Mouse (Mus musculus) forebrain, embryonic 12.5 days (tissue): Measurements from ENCODE around the gene Nup62. TPM values are rescaled to one million over a fixed set of nuclear protein-coding genes. Genes with fewer than 3 reads are reported as not detected.
A peak's percentile ranks its signal among the peaks of the same experiment; 100 is the strongest.

ENCODE experiments used
- ATAC-seq: fragments of 200-750 bp; cut with Nextera tagmentation; 2 replicates; pipeline ENCODE4 v1.8.0; 2017; ENCODE audit warnings: moderate TSS enrichment; ENCODE audit not compliant: low FRiP score
- H3K27ac ChIP-seq: fragments of 300-500 bp; sonication (generic); 2 replicates; pipeline ENCODE4 v1.5.1; 2016; ENCODE audit warnings: mild to moderate bottlenecking
- H3K27me3 ChIP-seq: fragments of 300-500 bp; sonication (generic); 2 replicates; pipeline ENCODE4 v1.6.1; 2016; ENCODE audit warnings: mild to moderate bottlenecking
- H3K36me3 ChIP-seq: fragments of 300-500 bp; sonication (generic); replicated peaks from 2 replicates; pipeline ENCODE4 v1.6.1; 2016; ENCODE audit warnings: mild to moderate bottlenecking
- H3K4me1 ChIP-seq: fragments of 300-500 bp; sonication (generic); 2 replicates; pipeline ENCODE4 v1.6.1; 2016
- H3K4me2 ChIP-seq: fragments of 300-500 bp; sonication (generic); 2 replicates; pipeline ENCODE4 v1.6.1; 2016; ENCODE audit warnings: mild to moderate bottlenecking, moderate library complexity
- H3K4me3 ChIP-seq: fragments of 300-500 bp; sonication (generic); replicated peaks from 2 replicates; pipeline ENCODE4 v1.5.1; 2016; ENCODE audit warnings: mild to moderate bottlenecking
- H3K9ac ChIP-seq: fragments of 300-500 bp; sonication (generic); 2 replicates; pipeline ENCODE4 v1.6.1; 2016; ENCODE audit warnings: mild to moderate bottlenecking
- H3K9me3 ChIP-seq: fragments of 300-500 bp; sonication (generic); 2 replicates; pipeline ENCODE4 v1.6.1; 2016
- WGBS: fragments of 180-500 bp; shearing (Covaris S2); methylation state at CpG from one replicate; pipeline ENCODE4 v1.1.7; 2016; 5-methylcytosine and 5-hydroxymethylcytosine counted together
- polyA plus RNA-seq: library from polyadenylated mRNA; unstranded; fragments of >200 nt; fragmentation: Nextera tagmentation; extraction: Ambion mirVana; gene quantifications from 2 replicates; pipeline ENCODE4 v1.2.1, GENCODE M21; 2016

Nup62 gene
- polyA plus RNA-seq, 1 experiment from 2014 or later, result 94.6 TPM

DNA sequence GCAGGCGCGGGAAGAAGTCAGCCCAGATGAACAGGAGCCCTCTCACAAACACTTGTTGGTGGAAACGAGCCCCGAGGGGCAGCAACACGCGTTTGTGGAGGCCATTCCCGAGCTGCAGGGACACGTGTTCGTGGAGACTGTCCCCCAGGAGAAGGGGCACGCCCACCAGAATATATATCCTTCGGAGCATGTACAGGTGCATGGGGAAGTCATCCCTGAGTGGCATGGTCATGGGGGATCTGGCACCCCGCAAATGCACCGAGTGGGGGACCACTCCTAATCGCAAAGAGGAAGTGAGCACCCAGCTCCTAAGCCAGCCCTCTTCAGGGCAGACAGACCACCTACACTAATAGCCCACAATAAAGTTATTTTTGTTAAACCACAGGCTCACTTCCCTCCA lies 24.5 kb downstream of the Nup62 start:
- H3K36me3 ChIP-seq, result peaks cover 47% of the 10 kb centered on the region
- no peak overlapping the region for H3K27ac ChIP-seq
- peak overlapping the region; percentile 27; the same call in 1 of the 2 replicates for H3K4me3 ChIP-seq
- H3K4me2 ChIP-seq, result peak overlapping the region; percentile 52
- H3K9me3 ChIP-seq, result no peaks in the 10 kb centered on the region
- peak overlapping the region; percentile 51; the same call in 1 of the 2 replicates for H3K9ac ChIP-seq
- WGBS, result 58% methylated on average over 14 of the region's 14 CpGs
- H3K4me1 ChIP-seq, result peaks cover 13% of the 10 kb centered on the region
- no peak for ATAC-seq
- peaks cover 48% of the 10 kb centered on the region for H3K27me3 ChIP-seq

DNA sequence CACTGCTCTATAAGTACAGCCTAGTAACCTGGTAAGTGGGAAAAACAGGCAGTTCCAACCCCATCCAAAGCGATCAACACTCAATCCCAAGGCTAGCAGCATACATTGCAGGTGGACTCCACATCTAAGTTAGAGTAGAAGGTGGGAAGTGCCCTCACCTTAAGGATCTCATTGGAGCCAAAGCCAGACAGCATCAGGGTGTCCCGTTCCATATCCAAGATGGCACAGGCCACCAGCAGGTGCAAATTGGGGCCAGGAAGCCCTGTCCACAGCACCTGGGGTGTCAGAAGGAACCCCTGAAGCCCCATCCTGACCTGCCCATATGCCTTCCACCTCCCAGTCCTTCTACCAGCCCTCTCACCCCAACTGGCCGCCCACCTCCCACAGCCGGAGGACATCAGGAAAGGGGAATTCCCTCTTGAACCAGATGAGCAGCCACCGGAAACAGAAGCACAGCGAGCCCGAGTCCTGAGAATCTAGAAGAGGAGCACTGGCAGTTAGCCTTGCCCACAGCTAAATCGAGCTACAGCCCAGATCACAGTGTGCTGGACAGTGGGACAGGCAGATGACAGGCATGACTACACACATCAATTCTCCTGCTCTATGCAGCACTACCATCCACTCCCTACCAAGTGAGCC lies 26.1 kb downstream of the Nup62 start:
- Histone ChIP-seq H3K9me3 (no peaks in the 10 kb centered on the region), H3K9ac (no peak overlapping the region), H3K27me3 (peaks cover 48% of the 10 kb centered on the region), H3K4me1 (peaks cover 13% of the 10 kb centered on the region), H3K36me3 (peaks cover 60% of the 10 kb centered on the region), H3K4me2 (no peak overlapping the region), H3K4me3 (no peak overlapping the region), H3K27ac (no peak overlapping the region)
- ATAC-seq, result no peak
- WGBS, result 92% methylated on average over 8 of the region's 8 CpGs

- WGBS, result 92% methylated on average over 10 of the region's 10 CpGs
- peaks cover 12% of the 10 kb centered on the region for H3K4me1 ChIP-seq
- no peak overlapping the region for H3K27ac ChIP-seq
- no peaks in the 10 kb centered on the region for H3K9me3 ChIP-seq
- H3K27me3 ChIP-seq, result peaks cover 25% of the 10 kb centered on the region
- H3K4me2 ChIP-seq, result no peak overlapping the region
- no peak overlapping the region for H3K9ac ChIP-seq
- no peak overlapping the region for H3K4me3 ChIP-seq
- no peak for ATAC-seq
- H3K36me3 ChIP-seq, result peaks cover 60% of the 10 kb centered on the region
Observed at GRCm38 (mm10) chr7:44845006-44845405, 29.1 kb downstream of the Nup62 start.

DNA sequence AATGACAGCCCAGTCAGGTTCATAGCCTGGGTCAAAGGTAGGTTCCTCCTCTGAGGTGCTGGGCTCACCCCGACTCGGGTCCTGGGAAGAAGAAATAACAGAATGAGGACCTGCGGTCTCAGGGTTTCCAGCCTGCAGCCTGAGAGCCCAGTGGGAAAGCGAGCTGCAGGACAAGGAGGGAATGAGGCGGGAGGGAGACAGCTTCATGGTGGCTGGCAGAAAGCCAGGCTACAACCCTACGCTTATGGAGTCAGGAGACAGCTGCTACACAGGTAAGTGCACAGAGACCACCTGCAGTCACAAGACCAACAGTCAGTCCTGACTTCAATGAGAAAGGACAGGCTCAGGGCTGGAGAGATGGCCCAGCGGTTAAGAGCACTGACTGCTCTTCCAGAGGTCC lies 30.9 kb downstream of the Nup62 start:
- H3K4me2 ChIP-seq, result no peak overlapping the region
- no peak overlapping the region for H3K9ac ChIP-seq
- peaks cover 22% of the 10 kb centered on the region for H3K4me1 ChIP-seq
- peaks cover 54% of the 10 kb centered on the region for H3K36me3 ChIP-seq
- no peak overlapping the region for H3K4me3 ChIP-seq
- ATAC-seq, result no peak
- WGBS, result 92% methylated on average over 7 of the region's 7 CpGs
- no peak overlapping the region for H3K27ac ChIP-seq
- no peaks in the 10 kb centered on the region for H3K9me3 ChIP-seq
- H3K27me3 ChIP-seq, result 0 out of 2 replicates have a peak, but pooled peaks cover 7% of the 10 kb centered on the region

- no peak for ATAC-seq
- Histone ChIP-seq H3K9me3 (no peaks in the 10 kb centered on the region), H3K27me3 (no peaks in the 10 kb centered on the region), H3K9ac (peak overlapping the region; percentile 54), H3K36me3 (peaks cover 50% of the 10 kb centered on the region), H3K4me3 (peak overlapping the region; percentile 80), H3K27ac (0 out of 2 replicates have a peak overlapping the region, but pooled peaks have one; percentile 97), H3K4me1 (peaks cover 22% of the 10 kb centered on the region), H3K4me2 (peak overlapping the region; percentile 89)
- WGBS, result 83% methylated on average over 5 of the region's 5 CpGs
Observed at GRCm38 (mm10) chr7:44847772-44848171, 31.9 kb downstream of the Nup62 start.

DNA sequence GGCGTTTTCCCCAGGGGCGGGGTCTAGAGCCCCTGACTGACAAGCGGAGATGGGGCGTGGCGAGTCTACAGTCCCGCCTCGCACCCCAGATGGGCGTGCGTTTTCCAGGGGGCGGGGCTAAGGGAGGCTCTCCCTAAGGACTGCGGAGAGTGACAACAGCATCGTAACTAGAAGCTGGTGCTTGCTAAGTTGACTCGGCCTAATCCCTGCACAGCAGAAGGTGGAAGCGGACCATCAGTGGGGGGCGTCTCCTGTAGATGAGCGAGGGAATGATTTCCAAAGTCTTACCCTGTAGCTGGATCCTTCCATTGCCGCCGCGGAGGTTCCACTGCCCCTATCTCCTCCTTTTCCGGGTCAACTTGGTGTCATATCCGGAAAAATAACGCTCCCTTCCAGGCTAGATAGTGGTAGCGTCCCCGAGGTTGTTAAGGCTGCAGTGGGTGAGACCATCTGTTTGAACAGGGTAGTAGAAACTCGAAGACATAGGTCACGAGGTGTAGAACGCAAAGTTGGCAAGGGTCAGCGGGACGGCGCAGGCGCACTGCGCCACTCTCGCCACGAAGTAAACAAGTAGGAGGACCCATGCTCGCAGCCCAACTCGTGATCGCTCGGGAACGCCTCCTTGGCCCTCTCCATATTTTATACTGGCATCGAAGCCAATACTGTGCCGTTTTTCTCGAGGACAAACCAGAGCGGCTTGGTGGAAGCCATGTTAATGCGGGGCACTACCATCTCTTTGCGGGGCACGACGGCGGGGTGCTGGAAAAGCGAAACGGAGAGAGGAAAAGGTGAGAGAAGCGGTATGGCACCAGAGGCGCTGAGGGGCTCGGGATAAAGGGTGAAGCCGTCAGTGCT lies 32.9 kb downstream of the Nup62 start, which contains the start of the genes Akt1s1 and Tbc1d17:
Gene Akt1s1 (plus strand): TSS at position 431 of the 855 bp plus-strand sequence.
Gene Tbc1d17 (minus strand): TSS at position 519 of the 855 bp plus-strand sequence.
- WGBS, result under 1% methylated on average over 54 of the region's 54 CpGs
- Histone ChIP-seq H3K4me3 (peak within 1 kb of the TSS; percentile 80), H3K36me3 (peaks cover 42% of the 10 kb centered on the region), H3K9me3 (no peaks in the 10 kb centered on the region), H3K27ac (peak within 1 kb of the TSS; percentile 97), H3K27me3 (no peaks in the 10 kb centered on the region), H3K4me2 (peak within 1 kb of the TSS; percentile 89), H3K9ac (peak within 1 kb of the TSS; percentile 84), H3K4me1 (peaks cover 30% of the 10 kb centered on the region)
- peak; percentile 82 for ATAC-seq

GRCm38 (mm10) chr7:44849416-44850111 lies 33.7 kb downstream of the Nup62 start:
- H3K4me2 ChIP-seq, result peak overlapping the region; percentile 89
- H3K9ac ChIP-seq, result peak overlapping the region; percentile 84
- H3K9me3 ChIP-seq, result no peaks in the 10 kb centered on the region
- peak overlapping the region; percentile 80 for H3K4me3 ChIP-seq
- H3K27me3 ChIP-seq, result no peaks in the 10 kb centered on the region
- 1% methylated on average over 41 of the region's 41 CpGs for WGBS
- H3K4me1 ChIP-seq, result peaks cover 36% of the 10 kb centered on the region
- ATAC-seq, result peak; percentile 77
- peak overlapping the region; percentile 97 for H3K27ac ChIP-seq
- H3K36me3 ChIP-seq, result peaks cover 34% of the 10 kb centered on the region

DNA sequence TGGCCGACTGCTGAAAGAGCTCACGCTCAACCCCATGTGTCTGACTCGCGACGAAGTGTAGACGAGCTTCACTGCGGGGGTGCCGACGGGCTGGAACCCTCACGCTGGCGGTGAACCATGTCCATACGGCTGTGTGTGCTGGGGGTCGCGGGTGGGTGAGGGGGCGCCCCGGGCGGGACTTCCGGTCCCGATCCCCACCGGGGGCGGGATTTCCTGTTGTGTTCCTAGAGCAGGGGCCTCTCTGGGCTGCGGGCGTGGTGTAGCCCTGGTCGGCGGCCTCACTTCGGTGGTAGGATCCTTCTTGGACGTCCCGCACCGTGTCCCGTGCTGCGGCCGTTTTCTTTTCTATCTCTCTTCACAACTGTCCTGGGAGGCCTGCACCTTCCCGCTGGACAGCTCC lies 34.3 kb downstream of the Nup62 start:
- Histone ChIP-seq H3K4me2 (peak overlapping the region; percentile 89), H3K9me3 (no peaks in the 10 kb centered on the region), H3K4me3 (peak overlapping the region; percentile 80), H3K4me1 (peaks cover 41% of the 10 kb centered on the region), H3K9ac (peak overlapping the region; percentile 84), H3K27me3 (no peaks in the 10 kb centered on the region), H3K36me3 (peaks cover 28% of the 10 kb centered on the region), H3K27ac (peak overlapping the region; percentile 97)
- peak; percentile 53 for ATAC-seq
- WGBS, result under 1% methylated on average over 26 of the region's 33 CpGs

- H3K27me3 ChIP-seq, result no peaks in the 10 kb centered on the region
- H3K4me3 ChIP-seq, result peak overlapping the region; percentile 80
- peak overlapping the region; percentile 89 for H3K4me2 ChIP-seq
- WGBS, result 86% methylated on average over 8 of the region's 8 CpGs
- no peak for ATAC-seq
- H3K9me3 ChIP-seq, result no peaks in the 10 kb centered on the region
- H3K4me1 ChIP-seq, result peaks cover 50% of the 10 kb centered on the region
- peaks cover 20% of the 10 kb centered on the region for H3K36me3 ChIP-seq
- peak overlapping the region; percentile 97 for H3K27ac ChIP-seq
- peak overlapping the region; percentile 84 for H3K9ac ChIP-seq
Observed at GRCm38 (mm10) chr7:44850789-44851624, 35.1 kb downstream of the Nup62 start.

GRCm38 (mm10) chr7:44851625-44852234 lies 35.8 kb downstream of the Nup62 start:
- ATAC-seq, result no peak
- peaks cover 56% of the 10 kb centered on the region for H3K4me1 ChIP-seq
- no peaks in the 10 kb centered on the region for H3K9me3 ChIP-seq
- no peak overlapping the region for H3K4me3 ChIP-seq
- peak overlapping the region; percentile 89; the same call in 1 of the 2 replicates for H3K4me2 ChIP-seq
- 94% methylated on average over 12 of the region's 12 CpGs for WGBS
- H3K27me3 ChIP-seq, result no peaks in the 10 kb centered on the region
- no peak overlapping the region for H3K27ac ChIP-seq
- no peak overlapping the region for H3K9ac ChIP-seq
- peaks cover 14% of the 10 kb centered on the region for H3K36me3 ChIP-seq
